Mouse (Mus musculus) right cerebral cortex, adult 2 months (tissue): ENCODE data around the gene Gm3417.
"Not testable (repeated sequence)": the region's sequence is repeated elsewhere in the genome, so short reads cannot be mapped to it uniquely, and the experiment has no call there.

Experiments
- DNase-seq, 2 experiments: peaks; one replicate each; pipeline ENCODE4 v3.0.0; 2021 to 2022; ENCODE audit warnings: low spot score in 2 of 2

The Gm3417 gene

GRCm38 (mm10) chr17:14978362-14979038, at the start of gene Gm3417, which contains the start of gene 9030025P20Rik:
TSS of gene Gm3417 (minus strand) at chr17:14978790.
TSS of gene 9030025P20Rik (plus strand) at chr17:14978468.
- DNase-seq: not testable (repeated sequence)

DNA sequence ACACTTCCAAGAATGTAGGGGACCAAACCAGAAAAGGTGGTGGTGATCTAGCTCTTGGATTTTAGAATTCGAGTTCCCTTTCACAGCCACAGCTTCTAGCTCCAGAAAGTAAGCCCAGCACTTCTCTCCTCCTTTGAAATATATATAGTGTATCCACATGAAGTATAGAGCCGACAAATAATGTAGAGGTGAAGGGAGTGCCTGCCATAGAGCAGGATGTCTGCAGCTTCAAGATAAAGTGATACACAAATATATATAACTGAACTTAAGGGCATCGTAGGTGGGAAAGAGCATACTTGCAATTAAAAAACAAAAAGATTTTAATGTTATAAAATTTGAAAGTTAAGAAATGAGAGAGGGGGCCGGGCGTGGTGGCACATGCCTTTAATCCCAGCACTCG, 46.9 kb upstream of the Gm3417 start:
- not testable (repeated sequence) for DNase-seq

- not testable (repeated sequence) for DNase-seq
Observed at GRCm38 (mm10) chr17:15024502-15025193, 46.1 kb upstream of the Gm3417 start.

- DNase-seq: not testable (repeated sequence)
Observed at GRCm38 (mm10) chr17:15023878-15024492, 45.4 kb upstream of the Gm3417 start.

DNA sequence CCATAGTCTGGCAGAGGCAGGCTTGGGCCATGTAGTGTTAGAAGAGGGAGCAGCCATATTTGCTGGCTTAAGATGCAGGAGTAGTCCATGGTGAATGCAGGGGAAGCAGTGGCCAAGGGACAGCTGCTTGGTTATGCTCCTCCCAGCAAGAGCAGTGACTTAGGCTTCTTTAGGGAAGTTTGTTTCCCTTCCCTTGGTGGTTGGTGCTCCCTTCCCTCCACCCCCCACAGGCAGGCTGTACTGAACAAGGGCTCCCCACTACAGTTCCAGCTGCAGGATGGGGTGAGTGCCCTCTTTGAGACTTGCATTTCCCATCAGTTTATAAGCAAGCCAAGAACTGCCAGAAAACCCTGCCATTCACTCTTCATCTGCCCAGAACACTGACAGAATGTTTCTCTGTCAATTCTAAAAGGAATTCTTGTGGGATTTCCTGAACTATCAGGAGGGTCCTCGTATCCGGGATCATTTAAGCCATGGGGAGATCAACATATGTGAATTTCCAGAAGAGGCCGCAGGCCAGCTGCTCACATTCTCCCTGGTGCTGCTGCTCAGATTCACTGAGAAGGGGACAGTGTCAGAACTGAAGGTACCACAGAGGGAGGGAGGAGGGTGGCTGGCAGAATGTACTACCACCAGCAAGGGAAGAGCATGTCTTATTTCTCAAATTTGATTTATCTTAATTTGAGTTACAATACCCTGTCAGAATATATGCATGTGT, 43.1 kb upstream of the Gm3417 start:
- peak; percentile 5 to 17 for DNase-seq

DNA sequence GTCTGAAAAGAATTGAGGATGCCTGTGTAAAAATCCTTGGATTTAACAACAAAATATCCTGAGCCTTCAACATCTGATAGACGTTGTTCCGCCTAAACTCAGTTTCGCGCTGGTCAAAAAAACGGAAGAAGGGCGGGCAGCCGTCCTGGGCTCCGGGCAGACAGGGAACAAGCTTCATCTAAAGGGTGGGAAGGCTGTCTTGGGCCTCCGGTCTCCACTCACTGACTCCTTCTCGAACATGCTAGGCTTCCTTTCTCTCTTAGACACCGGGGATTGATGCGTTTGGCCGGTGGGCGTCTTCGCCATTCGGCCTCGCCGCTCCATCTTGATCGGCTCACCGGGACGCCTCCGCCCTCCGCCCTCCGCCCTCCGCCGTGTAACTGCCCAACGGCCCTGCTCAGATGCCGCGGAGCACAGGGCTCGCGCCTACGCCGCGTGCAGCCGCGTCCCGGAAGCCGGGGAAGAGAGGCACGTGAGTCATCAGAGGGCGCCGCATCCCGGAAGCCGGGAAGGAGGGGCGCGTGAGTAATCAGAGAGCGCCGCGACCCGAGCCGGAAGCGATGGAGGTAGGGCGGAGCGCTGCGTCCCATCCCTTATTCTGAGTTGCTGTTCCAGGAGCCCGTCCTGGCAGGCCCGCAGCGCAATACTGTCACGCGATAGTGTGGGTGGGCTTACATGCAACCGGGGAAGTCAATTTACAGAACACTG, 31.3 kb upstream of the Gm3417 start, which contains the start of gene Gm3435:
TSS of gene Gm3435 (plus strand) at position 471 of the 708 bp plus-strand sequence.
- not testable (repeated sequence) for DNase-seq

DNA sequence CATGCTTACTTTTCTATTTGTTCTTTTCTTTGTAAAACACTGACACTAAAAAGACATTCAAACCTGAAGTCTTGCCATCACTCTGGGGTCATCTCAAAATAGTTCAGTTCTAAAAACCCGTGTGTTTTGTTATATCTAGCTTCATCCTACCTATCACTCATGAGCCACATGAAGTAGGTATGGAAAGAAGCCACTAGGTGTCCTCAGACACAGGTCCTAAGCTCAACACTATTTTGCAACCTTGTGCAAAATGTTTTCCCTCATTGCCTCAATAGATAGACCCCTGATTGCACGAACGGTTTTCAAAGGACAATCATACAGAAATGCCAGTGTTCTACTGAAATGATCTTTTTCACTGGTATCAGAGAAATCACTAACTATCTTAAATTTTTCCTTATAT, 30.5 kb upstream of the Gm3417 start:
- DNase-seq: not testable (repeated sequence)

- not testable (repeated sequence) for DNase-seq
Observed at GRCm38 (mm10) chr17:15000047-15000446, 21.5 kb upstream of the Gm3417 start.

DNA sequence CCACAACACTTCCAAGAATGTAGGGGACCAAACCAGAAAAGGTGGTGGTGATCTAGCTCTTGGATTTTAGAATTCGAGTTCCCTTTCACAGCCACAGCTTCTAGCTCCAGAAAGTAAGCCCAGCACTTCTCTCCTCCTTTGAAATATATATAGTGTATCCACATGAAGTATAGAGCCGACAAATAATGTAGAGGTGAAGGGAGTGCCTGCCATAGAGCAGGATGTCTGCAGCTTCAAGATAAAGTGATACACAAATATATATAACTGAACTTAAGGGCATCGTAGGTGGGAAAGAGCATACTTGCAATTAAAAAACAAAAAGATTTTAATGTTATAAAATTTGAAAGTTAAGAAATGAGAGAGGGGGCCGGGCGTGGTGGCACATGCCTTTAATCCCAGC, 15.6 kb upstream of the Gm3417 start:
- DNase-seq: not testable (repeated sequence)

GRCm38 (mm10) chr17:14993139-14993832, 14.7 kb upstream of the Gm3417 start:
- DNase-seq: not testable (repeated sequence)

- DNase-seq: not testable (repeated sequence)
Observed at GRCm38 (mm10) chr17:14992522-14993138, 14.0 kb upstream of the Gm3417 start.

- DNase-seq: peak; percentile 2 to 7
Observed at GRCm38 (mm10) chr17:14990116-14990702, 11.6 kb upstream of the Gm3417 start.

GRCm38 (mm10) chr17:14977718-14978361, 750 bp downstream of the Gm3417 start:
- peak in 1 of 2 experiments; percentile 1 for DNase-seq

DNA sequence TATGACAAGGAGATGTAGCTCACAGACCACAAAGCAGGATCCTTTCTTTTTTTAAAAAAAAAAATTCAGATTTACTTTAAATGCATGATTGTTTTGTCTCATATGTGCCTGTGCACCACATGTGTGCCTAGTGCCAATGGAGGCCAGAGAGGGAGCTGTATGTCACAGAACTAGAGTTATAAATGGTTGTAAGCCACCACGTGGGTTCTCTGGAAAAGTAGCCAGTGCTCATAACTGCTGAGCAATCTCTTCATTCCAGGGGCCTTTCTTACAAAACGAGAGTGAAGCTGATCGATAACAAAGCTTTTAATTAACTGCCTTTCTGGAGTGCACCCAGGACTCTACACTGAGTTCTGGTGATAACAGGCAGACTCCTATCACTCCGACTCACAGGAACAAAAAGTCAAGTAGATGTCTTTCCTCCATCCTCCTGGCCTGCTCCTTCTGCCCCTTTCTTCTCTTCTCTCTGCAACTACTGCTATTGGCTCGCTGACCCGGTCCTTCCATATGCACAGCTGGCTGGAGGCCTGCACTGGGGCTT, 10.1 kb downstream of the Gm3417 start:
- DNase-seq: not testable (repeated sequence)

GRCm38 (mm10) chr17:14961557-14962154, 16.9 kb downstream of the Gm3417 start:
- DNase-seq: not testable (repeated sequence)

GRCm38 (mm10) chr17:14960951-14961556, 17.5 kb downstream of the Gm3417 start, which contains the start of gene Phf10:
TSS of gene Phf10 (minus strand) at chr17:14961273.
- DNase-seq: peak in 1 of 2 experiments; percentile 13

GRCm38 (mm10) chr17:14960520-14960919, 18.1 kb downstream of the Gm3417 start:
- DNase-seq: peak in 1 of 2 experiments; percentile 13

GRCm38 (mm10) chr17:14959979-14960378, 18.6 kb downstream of the Gm3417 start:
- DNase-seq: no peak
